8 mouse cellular contexts compared by ENCODE assay signal in the genomic region with DNA sequence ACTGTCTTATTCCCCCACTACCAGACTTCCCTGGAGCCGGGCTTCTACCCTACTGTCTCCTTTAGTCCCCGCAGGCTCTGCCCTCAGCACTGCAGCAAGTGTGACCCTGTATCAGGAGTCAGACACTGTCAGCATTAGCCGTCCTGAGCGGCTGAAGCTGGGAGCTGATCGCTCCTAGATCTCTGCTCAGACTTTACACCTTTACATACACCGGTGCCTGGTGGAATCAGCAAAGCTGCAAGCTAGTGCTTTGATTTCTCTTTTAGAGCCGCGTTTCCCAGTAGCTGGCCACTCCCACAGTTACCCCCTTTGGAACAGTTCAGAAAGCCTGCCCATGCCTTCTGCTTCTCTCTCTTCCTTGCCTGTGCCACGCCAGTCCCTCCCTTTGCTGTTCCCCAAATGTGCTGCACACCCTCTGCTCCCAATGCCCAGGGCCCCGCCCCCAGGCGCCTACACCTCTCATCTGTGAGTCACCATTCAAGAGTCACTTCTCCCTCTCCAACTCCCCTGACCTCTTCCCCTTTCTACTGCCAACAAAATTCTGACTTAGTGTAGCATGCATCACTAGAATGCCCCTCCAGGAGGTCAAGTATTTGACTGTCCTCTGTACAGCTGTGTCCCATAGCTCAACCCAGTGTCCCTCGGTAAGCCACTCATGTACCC. TPM values are rescaled to one million over a fixed set of nuclear protein-coding genes. Genes with fewer than 3 reads are reported as not detected.
DNase-seq lines count a peak whose midpoint lies in the region; ATAC-seq lines count a peak whose summit lies in the region.

No protein-coding gene starts in this region.

- no peaks in the 10 kb centered on the region for H3K9me3 ChIP-seq in heart, embryonic 16.5 days (replicated peaks; ENCODE audit: control insufficient read depth, low read length)

- H3K27me3 ChIP-seq in heart, embryonic 16.5 days (ENCODE audit: control insufficient read depth, insufficient read depth, low read length) = no peaks in the 10 kb centered on the region

- peak; percentile 73 for ATAC-seq in heart, embryonic 16.5 days (replicated peaks; ENCODE audit: extremely low read depth, insufficient read depth, low FRiP score)
- peak; percentile 86 for ATAC-seq in megakaryocyte-erythroid progenitor cell, adult 5-6 weeks (replicated peaks; ENCODE audit: low FRiP score, low TSS enrichment, poor library complexity, severe bottlenecking)

- peak; percentile 70 for DNase-seq in layer of hippocampus, adult 11-12 months (ENCODE audit: low spot score)
- no peak for DNase-seq in layer of hippocampus, adult 8-10 months (ENCODE audit: low spot score in 2 of 2)
- peak; percentile 94 for DNase-seq in NIH3T3 (ENCODE audit: low read depth)
- DNase-seq in cerebellum, postnatal 36 days = peak; percentile 60 to 73
- peak; percentile 30 for DNase-seq in layer of hippocampus, postnatal 36 days
- peak; percentile 50 for DNase-seq in thymus, postnatal 4 days

- peak overlapping the region; percentile 64 for H3K9ac ChIP-seq in heart, embryonic 16.5 days (ENCODE audit: low read length)

- peaks cover 11% of the 10 kb centered on the region for H3K4me1 ChIP-seq in heart, embryonic 16.5 days (ENCODE audit: control insufficient read depth, insufficient read depth, low read length)

- H3K27ac ChIP-seq in heart, embryonic 16.5 days (ENCODE audit: low read length) = no peak overlapping the region

- 21% methylated on average over 12 of the region's 12 CpGs for whole genome bisulfite sequencing in heart, embryonic 16.5 days

- peak overlapping the region; percentile 67 for H3K4me2 ChIP-seq in heart, embryonic 16.5 days (ENCODE audit: low read depth, low read length)

- H3K4me3 ChIP-seq in heart, embryonic 16.5 days (ENCODE audit: low read length) = peak overlapping the region; percentile 36

- no peaks in the 10 kb centered on the region for H3K36me3 ChIP-seq in heart, embryonic 16.5 days (ENCODE audit: control insufficient read depth, insufficient read depth)

RNA-seq across cellular contexts. Expression of a gene that starts 20.9 kb away (rescaled TPM):
- total RNA-seq in layer of hippocampus, adult 8-10 months (2022) = 10 to 100 TPM; 71.9 to 83.2 (median 78.0) TPM
- polyA plus RNA-seq in heart, embryonic 16.5 days (2015; fragmentation: Nextera tagmentation; extraction: Ambion mirVana) = 12.4 and 14.1 TPM in 2 replicates
- 10 to 100 TPM; 74.8 to 90.1 TPM for total RNA-seq in layer of hippocampus, postnatal 36 days (2021)
- 46.2 and 47.1 TPM in 2 replicates for total RNA-seq in megakaryocyte-erythroid progenitor cell, adult 5-6 weeks (2014; fragmentation: Nextera tagmentation)
- total RNA-seq in megakaryocyte-erythroid progenitor cell, adult 5-6 weeks (2017) = 28.0 and 29.1 TPM in 2 replicates

Comparison
In these comparisons a context has a peak if more than half of its experiments do, and no peak if none do; other contexts are left out.
1. DNase-seq: peak in layer of hippocampus, adult 11-12 months (single experiment), NIH3T3 (single experiment), cerebellum, postnatal 36 days (2 of 2), layer of hippocampus, postnatal 36 days (2 of 2) and thymus, postnatal 4 days (single experiment); none in layer of hippocampus, adult 8-10 months (0 of 2).